Mouse (Mus musculus) embryo, embryonic 11.5 days (tissue): ENCODE measurements around the gene Ptbp1.

Source experiments
- DNase-seq: peaks from one replicate; pipeline ENCODE4 v3.0.0-alpha.2; 2012; ENCODE audit warnings: low read depth, low spot score

Ptbp1 gene

GRCm38 (mm10) chr10:79853860-79854795, at the start of gene Ptbp1:
TSS of gene Ptbp1 (plus strand) at chr10:79854427.
- DNase-seq = peak; percentile 100

GRCm38 (mm10) chr10:79805636-79806035, 48.6 kb upstream of the Ptbp1 start:
- DNase-seq = no peak

GRCm38 (mm10) chr10:79806331-79806730, 47.9 kb upstream of the Ptbp1 start:
- DNase-seq = no peak

GRCm38 (mm10) chr10:79806972-79807371, 47.3 kb upstream of the Ptbp1 start:
- no peak for DNase-seq

- DNase-seq = no peak
These were observed 46.4 kb upstream of the Ptbp1 start for GRCm38 (mm10) chr10:79807826-79808225.

GRCm38 (mm10) chr10:79808728-79809127, 45.5 kb upstream of the Ptbp1 start:
- DNase-seq = no peak

DNA sequence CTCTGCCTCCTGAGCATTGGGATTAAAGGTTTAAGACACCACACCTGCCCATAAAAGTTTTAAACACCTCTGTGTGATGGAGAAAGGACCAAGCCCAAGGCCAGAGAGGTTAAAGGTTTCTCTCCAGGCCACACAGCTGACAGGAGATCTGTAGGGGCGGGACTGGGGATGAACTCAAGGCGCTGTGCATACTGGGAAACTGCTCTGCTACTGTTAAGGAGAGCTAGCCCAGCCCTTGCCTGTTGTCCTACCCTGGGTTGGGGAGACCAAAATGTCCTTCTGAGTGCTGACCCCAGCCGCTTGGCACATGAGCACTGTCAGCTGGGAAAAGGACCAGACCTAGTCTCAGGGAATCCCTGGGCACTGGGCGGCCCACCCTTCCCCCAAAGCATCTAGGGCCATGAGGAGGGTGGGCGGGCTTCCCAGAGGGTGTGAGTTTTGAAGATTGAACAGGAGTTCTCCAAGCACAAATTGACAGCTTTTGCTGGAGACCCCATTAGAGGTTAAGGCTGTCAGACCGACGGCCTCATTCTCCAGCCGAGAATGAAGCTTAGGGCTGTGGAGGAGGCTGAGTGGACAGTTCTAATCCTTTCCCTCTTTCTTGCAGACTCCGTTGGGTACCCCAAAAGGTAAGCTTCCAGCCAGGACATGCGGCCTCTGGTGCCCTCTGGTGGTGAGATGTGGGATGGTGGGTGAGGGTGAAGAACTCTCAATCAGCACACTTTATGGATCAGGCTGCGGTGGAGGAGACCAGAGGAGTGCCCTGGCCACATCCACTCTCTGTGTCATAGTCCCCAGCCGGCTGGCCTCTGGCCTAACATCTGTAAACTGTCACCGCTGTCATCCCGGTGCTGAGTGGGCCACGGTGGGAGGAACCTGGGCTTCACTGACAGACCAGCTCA, 42.2 kb upstream of the Ptbp1 start:
- DNase-seq = peak; percentile 63

GRCm38 (mm10) chr10:79814271-79814842, 39.9 kb upstream of the Ptbp1 start:
- DNase-seq = no peak

- DNase-seq = no peak
These were observed 38.3 kb upstream of the Ptbp1 start for GRCm38 (mm10) chr10:79815671-79816494.

DNA sequence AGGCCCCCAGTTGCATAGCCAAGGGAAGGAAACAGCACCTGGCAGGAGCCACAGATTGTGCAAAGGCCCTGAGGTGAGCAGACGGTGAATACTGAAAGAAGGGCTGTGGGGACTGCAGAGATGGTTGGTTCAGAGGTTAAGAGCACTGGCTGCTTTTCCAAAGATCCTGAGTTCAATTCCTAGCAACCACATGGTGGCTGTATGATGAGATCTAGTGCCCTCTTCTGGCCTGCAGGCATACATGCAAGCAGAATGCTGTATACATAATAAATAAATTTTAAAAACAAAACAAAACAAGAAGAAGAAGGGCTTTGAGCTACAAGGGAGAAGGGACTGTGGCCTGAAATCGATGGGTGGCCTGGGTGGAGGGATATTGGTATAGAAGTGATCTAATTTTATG, 37.1 kb upstream of the Ptbp1 start:
- no peak for DNase-seq

DNA sequence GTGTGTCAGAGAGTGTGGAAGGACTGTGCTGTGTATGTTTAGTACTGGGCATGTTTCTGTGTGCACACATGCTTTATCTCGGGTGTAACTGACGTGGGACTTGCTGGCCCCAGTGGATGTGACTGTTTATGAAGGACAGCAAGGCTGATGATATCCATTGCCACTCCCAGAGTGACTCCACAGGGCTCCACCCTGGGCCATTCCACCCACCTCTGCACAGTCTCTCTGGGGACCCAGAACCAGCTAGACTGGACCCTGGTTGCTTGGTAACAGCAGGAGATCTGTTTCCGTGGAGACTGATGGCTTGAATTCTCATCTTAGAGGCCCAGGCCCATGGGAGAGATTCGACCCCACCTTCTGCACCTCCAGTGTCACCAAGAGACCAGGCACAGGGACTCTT, 36.0 kb upstream of the Ptbp1 start:
- no peak for DNase-seq

DNA sequence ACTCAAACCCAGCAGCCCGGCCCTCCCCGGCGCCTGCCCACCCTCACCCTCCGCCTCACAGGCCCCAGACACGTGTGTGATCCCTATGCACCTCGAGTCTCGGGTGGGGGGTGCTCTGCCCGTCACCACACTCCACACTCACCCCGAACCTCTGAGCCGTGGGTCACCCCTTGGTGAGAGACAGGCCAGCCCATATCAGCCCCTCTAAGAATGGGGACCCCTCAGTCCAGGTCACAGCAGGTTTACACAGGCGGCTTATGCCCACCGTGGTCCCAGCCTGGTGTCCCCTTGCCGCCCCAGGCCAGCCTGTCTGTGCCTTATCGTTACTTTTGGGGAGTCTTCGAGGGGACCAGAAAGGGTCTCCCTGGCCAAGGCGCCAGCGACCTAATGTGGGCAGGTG, 34.6 kb upstream of the Ptbp1 start:
- no peak for DNase-seq

GRCm38 (mm10) chr10:79820277-79820676, 34.0 kb upstream of the Ptbp1 start:
- no peak for DNase-seq

GRCm38 (mm10) chr10:79820782-79821181, 33.4 kb upstream of the Ptbp1 start, which contains the start of gene Misp:
TSS of gene Misp (plus strand) at chr10:79820989.
- no peak for DNase-seq

- DNase-seq = no peak
These were observed 32.5 kb upstream of the Ptbp1 start for GRCm38 (mm10) chr10:79821731-79822130.

DNA sequence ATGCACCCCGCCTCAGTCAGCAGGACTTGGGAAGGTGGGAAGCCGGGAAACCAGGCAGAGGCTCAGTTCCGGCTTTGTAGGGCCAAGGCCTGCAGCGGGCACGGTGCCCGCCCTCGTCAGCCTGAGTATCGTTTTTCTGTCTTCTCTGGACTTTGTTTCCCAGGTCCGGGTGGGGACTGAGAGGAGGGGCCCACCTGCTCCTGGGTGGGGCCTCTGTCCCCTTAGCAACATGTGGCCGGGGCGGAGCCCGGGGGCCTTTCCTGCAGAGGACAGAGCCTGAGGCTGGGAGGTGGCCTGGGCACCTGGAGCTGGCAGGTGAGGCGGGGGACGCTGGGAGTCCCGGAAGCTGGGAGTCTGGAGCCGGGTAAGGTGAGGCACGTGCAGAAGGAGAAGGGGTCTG, 31.9 kb upstream of the Ptbp1 start:
- no peak for DNase-seq

DNA sequence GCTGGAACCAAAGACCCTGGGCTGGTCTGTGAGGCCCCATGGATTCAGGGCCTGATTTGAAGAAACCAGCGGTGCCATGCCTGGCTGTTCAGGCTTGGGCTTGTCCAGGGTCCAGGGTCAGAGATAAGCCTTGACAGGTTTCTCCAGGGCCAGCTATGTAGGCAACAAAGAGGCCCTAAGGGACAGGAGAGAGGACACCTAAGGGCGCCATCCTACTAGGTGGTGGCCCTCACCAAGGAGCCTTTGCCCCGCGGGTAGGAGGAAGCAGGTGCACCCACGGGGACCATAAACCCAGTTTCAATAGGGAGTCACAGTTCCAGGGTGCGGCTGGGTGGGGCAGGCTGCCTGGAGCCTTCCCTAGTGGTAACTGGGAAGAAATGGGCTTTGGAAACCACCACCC, 31.2 kb upstream of the Ptbp1 start:
- no peak for DNase-seq

DNA sequence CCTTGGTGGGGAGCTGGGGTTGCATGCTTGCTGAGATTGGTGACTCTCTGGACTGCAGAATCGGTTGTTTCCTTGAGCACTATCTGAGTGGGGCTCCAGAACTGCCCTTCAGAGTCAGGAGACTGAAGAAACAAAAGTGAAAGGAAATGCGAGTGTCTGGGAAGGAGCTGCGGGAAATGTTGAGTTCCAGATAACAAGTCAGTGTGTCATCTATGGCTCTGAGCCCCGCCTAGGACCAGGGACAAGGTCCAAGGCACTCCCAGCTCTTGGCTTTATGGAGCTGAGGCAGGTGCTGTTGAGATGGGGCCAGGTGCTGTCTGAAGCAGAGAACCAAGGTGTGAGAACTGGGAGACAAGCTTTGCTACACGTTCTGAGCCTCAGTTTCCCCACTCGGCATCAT, 29.8 kb upstream of the Ptbp1 start:
- DNase-seq = no peak

DNA sequence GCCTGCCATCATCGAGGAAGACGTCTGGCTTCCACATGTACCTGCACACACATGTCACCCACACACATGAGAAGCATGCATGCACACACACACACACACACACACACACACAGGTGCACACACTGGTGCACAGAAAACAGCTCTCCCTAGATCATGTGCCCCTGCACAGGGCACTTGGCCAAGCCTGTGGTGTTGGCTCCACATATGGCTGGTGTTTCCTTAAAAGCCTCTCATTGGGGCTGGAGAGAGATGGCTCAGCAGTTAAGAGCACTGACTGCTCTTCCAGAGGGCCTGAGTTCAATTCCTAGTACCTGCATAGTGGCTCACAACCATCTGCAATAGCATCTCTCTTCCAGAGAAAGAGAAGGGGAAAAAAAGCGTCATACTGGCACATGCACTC, 22.6 kb upstream of the Ptbp1 start:
- no peak for DNase-seq

DNA sequence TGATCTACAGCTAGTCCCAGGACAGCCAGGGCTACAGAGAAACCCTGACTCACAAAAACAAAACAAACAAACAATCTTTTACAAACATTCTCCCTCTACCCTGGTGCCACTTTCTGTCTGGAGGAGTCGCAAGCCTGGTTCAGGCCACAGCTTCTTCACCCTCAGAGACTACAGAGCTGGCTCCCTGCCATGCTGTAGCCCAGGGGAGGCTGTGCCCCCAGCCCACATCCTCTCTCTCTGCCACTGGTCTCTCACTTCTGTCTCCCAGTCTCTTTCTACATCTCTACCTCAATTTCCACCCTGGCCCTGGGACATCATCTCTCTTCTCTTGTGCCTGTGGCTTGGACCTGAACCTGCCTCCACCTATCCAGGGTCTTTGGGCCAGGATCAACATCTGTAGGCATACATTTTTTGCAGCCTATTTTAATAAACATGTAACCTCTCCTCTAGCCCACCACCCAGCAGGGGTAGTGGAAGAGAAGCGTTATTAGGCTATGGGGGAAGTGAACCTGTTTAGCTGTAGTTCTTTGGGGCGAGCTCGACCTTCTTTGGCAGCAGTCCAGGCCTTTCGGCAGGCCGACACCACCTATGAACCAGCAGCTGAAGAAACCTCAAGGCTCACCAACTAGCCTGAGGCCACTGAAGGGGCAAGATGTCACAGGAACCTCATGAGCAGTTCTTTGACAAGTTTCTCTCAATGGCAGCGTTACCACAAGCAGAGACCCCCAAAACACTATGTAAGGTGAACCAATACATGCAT, 22.0 kb upstream of the Ptbp1 start:
- no peak for DNase-seq
